Mouse (Mus musculus): ENCODE results near the gene Jagn1.

Gene Jagn1

GRCm38 (mm10) chr6:113434691-113435090 is 7.7 kb upstream of the Jagn1 start:
- no peak for DNase-seq (ENCODE audit: low read depth)

- DNase-seq (ENCODE audit: low read depth), result no peak
Measured at GRCm38 (mm10) chr6:113435664-113436205, 6.6 kb upstream of the Jagn1 start, which contains the start of gene Cidec. Cidec (minus strand) TSS chr6:113435760.

GRCm38 (mm10) chr6:113437135-113437534 is 5.2 kb upstream of the Jagn1 start:
- no peak for DNase-seq (ENCODE audit: low read depth)

- DNase-seq (ENCODE audit: low read depth), result no peak
Measured at GRCm38 (mm10) chr6:113438721-113439430, 3.5 kb upstream of the Jagn1 start.

- DNase-seq (ENCODE audit: low read depth), result no peak
Measured at GRCm38 (mm10) chr6:113440686-113441085, 1.7 kb upstream of the Jagn1 start.

- peak; percentile 83 for DNase-seq (ENCODE audit: low read depth)
Measured at GRCm38 (mm10) chr6:113441147-113441680, 1.2 kb upstream of the Jagn1 start.

- no peak for DNase-seq (ENCODE audit: low read depth)
Measured at GRCm38 (mm10) chr6:113442087-113442441, 305 bp upstream of the Jagn1 start.

GRCm38 (mm10) chr6:113443091-113443490 is 722 bp downstream of the Jagn1 start:
- DNase-seq (ENCODE audit: low read depth), result peak; percentile 31

- DNase-seq (ENCODE audit: low read depth), result no peak
Measured at GRCm38 (mm10) chr6:113444207-113444965, 2.0 kb downstream of the Jagn1 start.

- no peak for DNase-seq (ENCODE audit: low read depth)
Measured at GRCm38 (mm10) chr6:113447639-113448038, 5.3 kb downstream of the Jagn1 start.

GRCm38 (mm10) chr6:113451839-113452238 is 9.5 kb downstream of the Jagn1 start:
- no peak for DNase-seq (ENCODE audit: low read depth)

- no peak for DNase-seq (ENCODE audit: low read depth)
Measured at GRCm38 (mm10) chr6:113455007-113455406, 12.6 kb downstream of the Jagn1 start.

GRCm38 (mm10) chr6:113457952-113458534 is 15.7 kb downstream of the Jagn1 start, which contains the start of gene Il17re:
Il17re (plus strand) TSS chr6:113458484.
- DNase-seq (ENCODE audit: low read depth), result no peak

- DNase-seq (ENCODE audit: low read depth), result no peak
Measured at GRCm38 (mm10) chr6:113458635-113459034, 16.3 kb downstream of the Jagn1 start.

GRCm38 (mm10) chr6:113464040-113464439 is 21.7 kb downstream of the Jagn1 start:
- no peak for DNase-seq (ENCODE audit: low read depth)

- no peak for DNase-seq (ENCODE audit: low read depth)
Measured at GRCm38 (mm10) chr6:113465602-113466001, 23.2 kb downstream of the Jagn1 start.

- DNase-seq (ENCODE audit: low read depth), result no peak
Measured at GRCm38 (mm10) chr6:113468512-113468911, 26.1 kb downstream of the Jagn1 start.

- DNase-seq (ENCODE audit: low read depth), result peak; percentile 53
Measured at GRCm38 (mm10) chr6:113469021-113469420, 26.7 kb downstream of the Jagn1 start.

GRCm38 (mm10) chr6:113469432-113469831 is 27.1 kb downstream of the Jagn1 start:
- no peak for DNase-seq (ENCODE audit: low read depth)

- no peak for DNase-seq (ENCODE audit: low read depth)
Measured at GRCm38 (mm10) chr6:113471297-113471936, 29.0 kb downstream of the Jagn1 start, which contains the start of gene Il17rc. Il17rc (plus strand) TSS chr6:113471427.

- DNase-seq (ENCODE audit: low read depth), result no peak
Measured at GRCm38 (mm10) chr6:113472061-113472460, 29.7 kb downstream of the Jagn1 start.

GRCm38 (mm10) chr6:113473246-113473645 is 30.9 kb downstream of the Jagn1 start:
- no peak for DNase-seq (ENCODE audit: low read depth)

Data from c-Kit-positive CD71-positive TER-119-negative erythroid progenitor cells, embryonic 14.5 days (primary cell).